Mouse (Mus musculus): ENCODE measurements around the gene Coro1a.
"Not testable (repeated sequence)": the region's sequence is repeated elsewhere in the genome, so short reads cannot be mapped to it uniquely, and the experiment has no call there.

Coro1a gene

DNA sequence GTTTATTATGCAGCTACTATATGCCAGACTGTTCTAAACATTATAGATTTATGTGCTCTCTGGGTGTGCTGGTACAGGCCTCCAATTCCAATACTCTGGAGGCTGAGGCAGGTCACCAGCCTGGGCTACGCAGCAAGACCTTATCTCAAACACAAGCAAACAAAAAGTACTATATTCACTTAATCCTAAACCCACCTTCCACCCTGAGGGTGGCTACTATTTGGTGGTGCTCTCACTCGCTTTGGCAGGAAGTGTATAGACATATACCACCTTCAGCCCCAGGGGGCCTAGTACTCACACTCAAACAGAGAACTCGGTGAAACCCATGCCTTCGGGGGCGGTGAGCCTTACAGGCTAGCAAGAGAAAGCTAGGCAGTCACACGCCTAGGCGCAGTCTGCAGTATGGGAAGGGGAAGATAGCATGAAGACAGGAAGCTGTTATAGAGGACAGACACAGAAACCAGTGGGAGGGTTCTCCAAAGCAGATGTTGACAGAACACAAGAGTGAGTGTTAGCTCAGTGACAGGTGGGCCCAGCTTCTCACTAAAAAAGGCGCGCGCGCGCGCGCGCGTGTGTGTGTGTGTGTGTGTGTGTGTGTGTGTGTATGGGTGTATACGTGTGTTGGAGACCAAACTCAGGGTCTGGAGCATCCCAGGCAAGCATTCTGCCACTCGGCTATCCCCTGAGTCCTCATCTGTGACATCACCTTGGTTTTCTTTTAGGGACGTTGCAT lies at the start of gene Coro1a:
TSS of gene Coro1a (minus strand) at position 346 of the 733 bp plus-strand sequence.
- DNase-seq (ENCODE audit: low spot score): no peak

- peak; percentile 67 for DNase-seq (ENCODE audit: low spot score)
These were observed 47.3 kb upstream of the Coro1a start for GRCm38 (mm10) chr7:126754866-126755265.

DNA sequence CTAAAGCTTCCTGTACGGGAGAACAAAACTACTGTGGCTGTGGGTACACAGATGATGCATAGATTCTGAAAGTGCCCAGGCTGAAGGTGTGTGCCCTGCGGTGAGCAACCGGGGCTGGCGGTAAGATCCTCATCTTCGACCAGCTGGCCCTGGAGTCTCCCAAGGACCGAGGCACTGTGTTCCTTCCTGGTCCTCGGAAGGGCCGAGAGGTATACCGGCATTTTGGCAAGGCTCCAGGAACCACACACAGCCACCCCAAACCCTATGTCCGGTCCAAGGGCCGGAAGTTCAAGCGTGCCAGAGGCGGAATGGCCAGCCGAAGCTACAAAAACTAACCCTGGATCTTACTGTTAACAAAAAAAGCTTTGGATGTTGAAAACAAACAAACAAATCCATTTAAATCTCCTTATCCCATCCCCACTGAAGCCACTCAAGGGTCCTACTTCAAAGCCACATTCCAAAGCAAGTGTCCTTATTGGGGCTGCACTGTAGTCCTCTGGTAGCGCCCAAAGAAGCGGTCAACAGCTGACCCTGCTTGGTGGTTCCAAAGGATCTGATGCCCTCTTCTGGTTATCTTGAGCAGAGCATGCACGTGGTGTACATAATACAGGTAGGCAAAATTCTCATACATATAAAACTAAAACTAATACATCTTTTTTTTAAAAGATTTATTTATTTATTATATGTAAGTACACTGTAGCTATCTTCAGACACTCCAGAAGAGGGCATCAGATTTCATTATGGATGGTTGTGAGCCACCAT lies 42.2 kb upstream of the Coro1a start:
- DNase-seq (ENCODE audit: low spot score): no peak

DNA sequence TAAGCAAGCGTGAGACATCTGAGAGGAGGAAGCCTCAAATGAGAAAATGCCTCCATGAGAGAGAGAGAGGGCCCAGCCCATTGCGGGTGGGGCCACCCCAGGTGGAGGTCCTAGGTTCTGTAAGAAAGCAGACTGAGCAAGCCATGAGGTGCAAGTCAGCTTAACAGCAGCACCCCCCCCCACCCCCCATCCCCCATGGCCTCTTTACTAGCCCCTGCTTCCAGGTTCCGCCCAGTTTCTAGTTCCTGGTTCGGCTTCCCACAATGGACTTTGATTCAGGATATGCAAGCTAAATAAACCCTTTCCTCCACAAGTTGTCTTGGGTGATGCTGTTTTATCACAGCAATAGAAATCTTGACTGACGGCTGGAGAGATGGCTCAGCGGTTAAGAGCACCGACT lies 41.2 kb upstream of the Coro1a start:
- DNase-seq (ENCODE audit: low spot score): no peak

DNA sequence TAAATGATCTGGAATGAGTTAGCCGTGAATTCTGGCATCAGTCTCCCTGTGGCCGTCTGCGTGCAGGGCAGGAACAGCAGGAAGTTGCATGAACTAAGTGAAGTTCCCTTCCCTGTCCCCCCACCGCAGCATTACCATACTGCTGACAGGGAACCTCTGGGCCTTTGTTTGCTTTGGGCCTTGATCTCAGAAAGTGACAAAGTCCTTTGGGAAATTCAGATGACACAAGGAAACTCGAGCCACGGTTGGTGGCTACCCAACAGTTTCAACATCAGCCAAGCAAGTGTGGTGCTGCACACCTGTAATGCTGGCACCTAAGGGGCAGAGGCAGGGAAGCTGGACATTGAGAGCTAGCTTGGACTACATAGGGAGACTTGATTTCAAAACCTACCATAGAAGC lies 39.2 kb upstream of the Coro1a start:
- DNase-seq (ENCODE audit: low spot score): no peak

- no peak for DNase-seq (ENCODE audit: low spot score)
These were observed 38.5 kb upstream of the Coro1a start for GRCm38 (mm10) chr7:126746066-126746465.

- no peak for DNase-seq (ENCODE audit: low spot score)
These were observed 34.4 kb upstream of the Coro1a start for GRCm38 (mm10) chr7:126741964-126742482.

DNA sequence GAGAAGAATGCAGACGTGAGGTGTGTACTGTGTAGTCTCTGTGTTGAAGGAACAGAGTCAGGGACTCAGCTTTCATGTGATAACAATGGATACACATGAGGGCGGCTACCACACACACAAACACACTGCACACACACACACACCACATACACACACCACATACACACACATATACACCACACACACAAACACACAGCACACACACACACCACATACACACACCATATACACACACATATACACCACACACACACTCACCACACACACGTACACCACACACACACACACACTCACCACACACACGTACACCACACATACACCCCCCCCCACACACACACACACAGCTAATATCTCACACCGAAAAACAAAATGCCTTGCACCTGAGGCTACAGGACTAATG lies 33.9 kb upstream of the Coro1a start:
- DNase-seq (ENCODE audit: low spot score): no peak

- no peak for DNase-seq (ENCODE audit: low spot score)
These were observed 33.4 kb upstream of the Coro1a start for GRCm38 (mm10) chr7:126740977-126741376.

DNA sequence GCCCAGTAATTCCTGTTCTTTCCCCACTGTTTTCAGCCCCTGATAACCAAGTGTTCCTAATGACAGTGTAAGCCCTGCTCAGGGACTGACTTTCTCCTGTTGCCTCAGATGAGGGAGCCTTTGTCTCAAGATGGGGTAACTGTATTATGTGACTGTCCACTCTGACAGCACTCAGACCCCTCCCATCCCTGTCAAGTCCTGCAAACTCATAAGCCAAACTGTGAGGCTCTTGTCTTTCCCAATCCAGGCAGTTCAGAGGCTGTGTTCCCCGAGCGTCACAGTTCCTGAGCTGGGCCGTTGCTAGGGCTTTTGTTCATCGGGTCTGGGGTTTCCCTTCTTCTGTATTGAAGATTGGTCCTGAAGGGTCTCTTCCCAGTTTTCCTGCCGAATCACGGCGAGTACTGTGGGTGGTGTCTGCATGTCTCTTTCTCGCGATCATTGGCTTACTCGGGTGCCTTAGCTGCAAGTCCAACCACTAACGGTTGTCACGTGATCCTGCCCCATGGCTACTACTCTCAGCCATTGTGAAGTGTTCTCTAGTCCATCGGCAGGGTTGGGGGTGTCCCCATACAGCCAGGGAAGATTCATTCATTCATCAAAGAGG lies 32.6 kb upstream of the Coro1a start:
- no peak for DNase-seq (ENCODE audit: low spot score)

GRCm38 (mm10) chr7:126739551-126739950 lies 32.0 kb upstream of the Coro1a start:
- no peak for DNase-seq (ENCODE audit: low spot score)

DNA sequence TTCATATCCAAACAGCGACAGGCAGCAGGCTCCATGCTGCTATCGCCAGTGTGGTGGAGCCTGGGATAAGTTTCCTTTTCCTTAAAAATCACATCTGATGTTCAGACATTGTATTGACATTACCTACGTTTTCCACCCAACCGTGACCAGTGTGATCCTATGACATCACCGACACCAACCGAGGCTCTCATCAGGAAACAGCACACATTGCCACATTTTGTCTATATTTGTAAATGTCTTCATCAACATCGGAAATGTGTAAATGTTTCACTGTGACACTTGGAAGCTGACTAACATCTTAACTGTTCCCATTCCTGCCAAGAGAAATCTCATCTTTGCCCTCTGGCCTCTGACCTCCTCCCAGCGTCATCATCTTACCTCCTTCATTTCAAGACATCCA lies 28.5 kb upstream of the Coro1a start:
- no peak for DNase-seq (ENCODE audit: low spot score)

GRCm38 (mm10) chr7:126730256-126730789 lies 22.7 kb upstream of the Coro1a start:
- DNase-seq (ENCODE audit: low spot score): not testable (repeated sequence)

DNA sequence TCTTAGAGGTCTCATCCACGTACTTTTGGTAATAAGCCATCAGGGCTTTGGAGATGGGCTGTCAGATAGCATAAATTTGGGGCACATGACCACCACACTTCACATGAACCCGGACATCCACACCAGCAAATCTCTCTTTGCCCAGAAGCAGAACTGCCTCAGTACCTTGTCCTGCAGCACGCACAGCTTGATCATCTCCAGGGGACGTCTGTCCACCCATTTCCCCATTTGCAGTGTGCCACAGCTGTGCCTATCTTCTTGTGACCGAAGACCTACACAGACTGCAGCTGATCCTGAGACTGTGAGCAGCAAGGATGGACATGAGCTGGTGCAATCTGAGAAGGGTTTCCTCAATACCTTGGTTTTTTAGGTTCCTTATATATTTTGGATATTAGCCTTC lies 18.1 kb upstream of the Coro1a start:
- DNase-seq (ENCODE audit: low spot score): no peak

DNA sequence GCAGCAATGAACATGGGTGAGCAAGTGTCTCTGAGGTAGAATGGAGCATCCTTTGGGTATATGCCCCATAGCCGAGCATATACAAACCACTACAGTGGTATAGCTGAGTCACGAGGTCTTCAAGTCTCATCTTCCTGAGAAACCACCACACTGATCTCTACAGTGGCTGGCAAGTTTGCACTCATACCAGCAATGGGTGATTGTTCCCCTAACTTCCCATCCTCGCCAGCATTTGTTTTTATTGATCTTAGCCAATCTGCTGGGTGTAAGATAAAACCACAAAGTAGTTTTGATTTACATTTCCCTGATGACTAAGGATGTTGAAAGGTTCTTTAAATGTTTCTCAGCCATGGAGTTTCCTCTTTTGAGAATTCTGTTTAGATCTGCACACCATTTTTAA lies 17.5 kb upstream of the Coro1a start:
- no peak for DNase-seq (ENCODE audit: low spot score)

- DNase-seq (ENCODE audit: low spot score): no peak
These were observed 14.0 kb upstream of the Coro1a start for GRCm38 (mm10) chr7:126721635-126722034.

DNA sequence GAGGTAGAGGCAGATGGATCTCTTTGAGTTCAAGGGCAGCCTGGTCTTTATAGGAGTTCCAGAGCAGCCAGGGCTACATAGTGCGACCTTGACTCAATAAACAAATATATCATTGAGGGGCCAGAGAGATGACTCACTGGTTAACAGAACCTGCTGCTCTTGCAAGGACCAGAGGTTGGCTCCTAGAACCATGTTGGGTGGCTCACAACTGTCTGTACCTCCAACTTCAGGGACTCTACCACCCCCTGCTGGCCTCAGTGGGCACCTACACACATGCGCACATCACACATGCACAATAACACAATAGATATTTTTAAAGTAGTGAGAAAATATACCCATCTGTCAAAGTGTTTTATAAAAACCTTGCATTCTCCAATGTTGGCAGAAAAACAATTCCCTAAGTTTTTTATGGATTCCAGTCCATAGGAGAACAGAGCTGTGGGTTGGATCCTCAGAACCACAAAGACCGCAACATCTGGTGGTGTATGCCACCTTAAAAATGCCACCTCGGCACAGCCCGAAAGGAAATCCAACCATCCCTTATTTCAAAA lies 11.3 kb upstream of the Coro1a start:
- no peak for DNase-seq (ENCODE audit: low spot score)

- no peak for DNase-seq (ENCODE audit: low spot score)
These were observed 10.0 kb upstream of the Coro1a start for GRCm38 (mm10) chr7:126717566-126717965.

DNA sequence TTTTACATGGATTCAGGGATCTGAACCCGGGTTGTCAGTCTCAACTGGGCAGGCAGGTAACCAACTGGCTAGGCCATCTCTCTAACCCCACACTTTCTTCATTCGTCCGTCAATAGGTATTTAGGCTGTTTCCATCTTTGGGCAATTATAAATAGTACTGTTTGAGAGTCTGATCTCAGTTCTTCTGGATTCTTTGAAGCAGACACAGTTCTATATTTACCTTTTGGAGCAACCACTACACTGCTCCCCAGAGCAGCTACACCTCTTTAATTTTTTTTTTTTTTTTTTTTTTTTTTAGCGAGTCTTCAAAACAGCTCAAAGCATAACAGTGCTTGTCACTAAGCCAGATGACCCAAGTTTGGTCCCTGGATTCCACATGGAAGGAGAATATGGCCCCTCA lies 8.1 kb upstream of the Coro1a start:
- DNase-seq (ENCODE audit: low spot score): no peak

- no peak for DNase-seq (ENCODE audit: low spot score)
These were observed 4.3 kb upstream of the Coro1a start for GRCm38 (mm10) chr7:126711910-126712309.

DNA sequence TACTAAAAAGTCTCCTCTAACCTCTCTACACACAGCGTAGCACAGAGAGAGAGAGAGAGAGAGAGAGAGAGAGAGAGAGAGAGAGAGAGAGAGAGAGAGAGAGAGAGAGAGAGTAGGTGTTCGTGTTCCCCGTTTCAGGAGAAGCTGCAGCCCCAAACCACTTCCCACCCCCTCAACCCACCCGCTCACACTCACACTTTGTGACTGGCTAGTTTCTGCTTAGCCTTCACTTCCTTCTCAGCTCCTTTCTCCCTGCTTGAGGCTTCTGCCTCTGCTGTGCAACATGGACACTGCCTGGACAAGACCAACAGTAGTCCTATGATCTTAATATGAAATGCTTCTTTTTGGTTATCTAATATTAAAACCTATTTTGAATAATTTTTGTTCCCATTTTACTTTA lies 2.7 kb upstream of the Coro1a start:
- DNase-seq (ENCODE audit: low spot score): no peak

DNA sequence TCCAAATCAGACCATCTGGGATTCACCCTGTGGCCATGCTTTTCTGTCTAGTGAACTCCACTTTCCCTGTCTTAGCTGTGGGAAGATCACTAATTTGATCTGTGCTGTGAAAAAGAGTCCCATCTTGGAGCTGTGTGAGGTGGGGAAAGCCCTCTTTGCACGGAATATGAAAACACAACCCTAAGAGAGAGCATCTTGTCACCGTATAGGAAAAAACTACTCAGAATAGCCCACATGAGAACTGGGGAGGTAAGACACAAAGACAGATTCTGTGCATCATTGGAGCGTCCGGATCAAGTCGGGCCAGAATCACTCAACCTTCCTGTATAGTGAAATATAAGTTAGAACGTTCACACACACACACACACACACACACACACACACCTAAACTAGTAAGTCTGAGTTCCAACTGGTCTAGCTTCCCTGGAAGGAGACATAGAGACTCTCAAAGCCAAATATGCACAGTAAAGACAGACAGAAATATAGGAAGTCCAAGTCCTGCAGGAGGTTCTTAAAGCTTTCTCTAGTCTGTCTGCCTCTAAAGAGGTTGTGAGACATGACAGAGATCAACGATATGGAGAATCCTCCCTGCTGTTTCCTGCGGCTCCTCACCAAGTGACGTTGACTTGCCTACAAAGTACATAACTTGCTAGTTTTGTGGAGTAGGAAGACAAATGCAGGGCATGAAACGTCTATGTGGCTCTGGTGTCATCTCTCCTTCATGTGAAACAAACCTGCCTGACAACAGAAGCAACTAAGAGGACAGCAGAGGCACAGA lies 777 bp upstream of the Coro1a start:
- no peak for DNase-seq (ENCODE audit: low spot score)
